Mouse (Mus musculus): Measurements from ENCODE around the gene Wdr59. TPM values are rescaled to one million over a fixed set of nuclear protein-coding genes. Genes with fewer than 3 reads are reported as not detected.

The Wdr59 gene
- polyA plus RNA-seq, 1 experiment from 2014 or later, result 2.3 TPM

- Histone ChIP-seq H3K9me3 (ENCODE audit: low read length) (no peaks in the 10 kb centered on the region), H3K4me2 (replicated peaks; ENCODE audit: low read depth, low read length) (no peak overlapping the region), H3K9ac (replicated peaks; ENCODE audit: low read depth) (no peak overlapping the region), H3K4me3 (ENCODE audit: low read depth, low read length) (no peak overlapping the region), H3K4me1 (ENCODE audit: insufficient read depth, low read depth, low read length) (peaks cover 10% of the 10 kb centered on the region), H3K27me3 (replicated peaks; ENCODE audit: insufficient read depth, low read length) (no peaks in the 10 kb centered on the region), H3K27ac (ENCODE audit: low read length) (no peak overlapping the region), H3K36me3 (ENCODE audit: insufficient read depth, low read length) (no peaks in the 10 kb centered on the region)
- no peak for DNase-seq (ENCODE audit: low spot score)
- 92% methylated on average over 9 of the region's 9 CpGs for WGBS
- no peak for ATAC-seq
- TF ChIP-seq CTCF (IDR thresholded peaks at IDR 0.05) (0 out of 2 replicates have a peak, but pooled peaks have one; percentile 10), EP300 (IDR thresholded peaks at IDR 0.05) (no peak)
These were observed 22.0 kb upstream of the Wdr59 start for GRCm38 (mm10) chr8:111543712-111544380.

DNA sequence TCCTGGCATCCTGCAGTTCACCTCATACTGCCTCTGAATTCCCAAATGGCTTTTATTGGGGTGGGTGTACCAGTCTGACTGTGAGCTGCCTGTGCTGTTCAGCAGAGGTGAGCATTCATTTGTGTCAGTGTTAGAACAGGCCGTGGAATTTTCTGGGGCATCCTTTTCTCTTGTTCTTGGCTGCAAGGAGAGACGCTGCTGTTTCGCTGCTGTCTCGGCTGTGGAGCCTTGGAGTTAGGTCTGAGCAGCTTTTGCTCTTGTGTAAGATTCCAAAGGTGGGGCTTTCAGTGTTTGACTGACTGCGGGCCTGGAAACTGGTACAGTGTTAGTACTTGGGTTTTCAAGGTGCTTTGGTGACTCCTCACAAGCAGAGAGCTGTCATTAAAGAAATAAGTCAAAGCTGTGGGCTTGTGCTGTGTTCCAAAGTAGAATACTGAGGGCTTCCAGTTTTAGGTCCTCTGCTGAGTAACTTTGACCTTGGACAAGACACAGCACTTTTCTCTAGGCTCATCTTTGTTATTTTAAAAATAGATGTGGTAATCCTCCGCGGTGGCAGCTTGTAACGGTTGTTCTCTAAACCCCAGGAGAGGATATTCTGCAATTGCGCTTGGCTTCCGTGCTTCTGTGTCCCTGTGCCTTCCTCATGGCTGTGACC, 17.7 kb upstream of the Wdr59 start:
- no peaks in the 10 kb centered on the region for H3K27me3 ChIP-seq (replicated peaks; ENCODE audit: insufficient read depth, low read length)
- no peaks in the 10 kb centered on the region for H3K9me3 ChIP-seq (ENCODE audit: low read length)
- peak overlapping the region; percentile 10 for H3K4me3 ChIP-seq (ENCODE audit: low read depth, low read length)
- 48% methylated on average over 10 of the region's 10 CpGs for WGBS
- H3K9ac ChIP-seq (replicated peaks; ENCODE audit: low read depth), result no peak overlapping the region
- H3K36me3 ChIP-seq (ENCODE audit: insufficient read depth, low read length), result no peaks in the 10 kb centered on the region
- DNase-seq (ENCODE audit: low spot score) (peak; percentile 31), ATAC-seq (no peak)
- TF ChIP-seq CTCF (IDR thresholded peaks at IDR 0.05), result no peak
- no peak for TF ChIP-seq EP300 (IDR thresholded peaks at IDR 0.05)
- peak overlapping the region; percentile 32 for H3K4me2 ChIP-seq (replicated peaks; ENCODE audit: low read depth, low read length)
- no peak overlapping the region for H3K27ac ChIP-seq (ENCODE audit: low read length)
- peaks cover 10% of the 10 kb centered on the region for H3K4me1 ChIP-seq (ENCODE audit: insufficient read depth, low read depth, low read length)

GRCm38 (mm10) chr8:111538194-111538593, 16.3 kb upstream of the Wdr59 start:
- H3K36me3 ChIP-seq (ENCODE audit: insufficient read depth, low read length), result no peaks in the 10 kb centered on the region
- H3K4me1 ChIP-seq (ENCODE audit: insufficient read depth, low read depth, low read length), result peaks cover 10% of the 10 kb centered on the region
- peak; percentile 52 for DNase-seq (ENCODE audit: low spot score)
- peak overlapping the region; percentile 91 for H3K4me2 ChIP-seq (replicated peaks; ENCODE audit: low read depth, low read length)
- peak overlapping the region; percentile 16; the same call in 1 of the 2 replicates for H3K9ac ChIP-seq (replicated peaks; ENCODE audit: low read depth)
- no peaks in the 10 kb centered on the region for H3K9me3 ChIP-seq (ENCODE audit: low read length)
- no peaks in the 10 kb centered on the region for H3K27me3 ChIP-seq (replicated peaks; ENCODE audit: insufficient read depth, low read length)
- H3K4me3 ChIP-seq (ENCODE audit: low read depth, low read length), result peak overlapping the region; percentile 85
- TF ChIP-seq CTCF (IDR thresholded peaks at IDR 0.05) (no peak), EP300 (IDR thresholded peaks at IDR 0.05) (no peak)
- peak overlapping the region; percentile 27 for H3K27ac ChIP-seq (ENCODE audit: low read length)
- 4% methylated on average over 2 of the region's 2 CpGs for WGBS
- ATAC-seq, result no peak

DNA sequence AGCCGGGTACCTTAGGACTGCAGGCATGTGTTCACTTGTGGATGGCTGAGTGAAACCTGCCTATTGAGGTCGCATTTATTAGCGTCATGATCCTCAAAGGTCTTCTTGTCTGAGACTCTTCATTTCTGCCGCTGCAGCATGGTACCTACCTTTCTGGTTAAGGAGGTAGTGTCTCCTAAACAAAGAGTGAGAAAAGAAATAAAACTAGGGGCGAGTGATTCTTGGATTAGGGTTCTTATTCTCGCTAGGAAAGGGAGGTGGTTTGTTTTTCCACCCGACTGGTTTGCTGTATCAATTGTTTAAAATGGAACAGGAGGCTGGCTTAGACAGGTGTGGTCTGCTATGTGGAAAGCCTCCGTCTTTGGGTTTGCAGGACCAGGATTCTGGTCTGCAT, 15.9 kb upstream of the Wdr59 start:
- H3K4me1 ChIP-seq (ENCODE audit: insufficient read depth, low read depth, low read length), result peaks cover 10% of the 10 kb centered on the region
- peak overlapping the region; percentile 87 for H3K9ac ChIP-seq (replicated peaks; ENCODE audit: low read depth)
- H3K36me3 ChIP-seq (ENCODE audit: insufficient read depth, low read length), result no peaks in the 10 kb centered on the region
- TF ChIP-seq EP300 (IDR thresholded peaks at IDR 0.05), result no peak
- no peak for TF ChIP-seq CTCF (IDR thresholded peaks at IDR 0.05)
- H3K4me2 ChIP-seq (replicated peaks; ENCODE audit: low read depth, low read length), result peak overlapping the region; percentile 91
- no peaks in the 10 kb centered on the region for H3K9me3 ChIP-seq (ENCODE audit: low read length)
- peak overlapping the region; percentile 85 for H3K4me3 ChIP-seq (ENCODE audit: low read depth, low read length)
- WGBS, result 6% methylated on average over 8 of the region's 8 CpGs
- peak overlapping the region; percentile 27 for H3K27ac ChIP-seq (ENCODE audit: low read length)
- no peak for DNase-seq (ENCODE audit: low spot score)
- H3K27me3 ChIP-seq (replicated peaks; ENCODE audit: insufficient read depth, low read length), result no peaks in the 10 kb centered on the region
- ATAC-seq, result no peak

DNA sequence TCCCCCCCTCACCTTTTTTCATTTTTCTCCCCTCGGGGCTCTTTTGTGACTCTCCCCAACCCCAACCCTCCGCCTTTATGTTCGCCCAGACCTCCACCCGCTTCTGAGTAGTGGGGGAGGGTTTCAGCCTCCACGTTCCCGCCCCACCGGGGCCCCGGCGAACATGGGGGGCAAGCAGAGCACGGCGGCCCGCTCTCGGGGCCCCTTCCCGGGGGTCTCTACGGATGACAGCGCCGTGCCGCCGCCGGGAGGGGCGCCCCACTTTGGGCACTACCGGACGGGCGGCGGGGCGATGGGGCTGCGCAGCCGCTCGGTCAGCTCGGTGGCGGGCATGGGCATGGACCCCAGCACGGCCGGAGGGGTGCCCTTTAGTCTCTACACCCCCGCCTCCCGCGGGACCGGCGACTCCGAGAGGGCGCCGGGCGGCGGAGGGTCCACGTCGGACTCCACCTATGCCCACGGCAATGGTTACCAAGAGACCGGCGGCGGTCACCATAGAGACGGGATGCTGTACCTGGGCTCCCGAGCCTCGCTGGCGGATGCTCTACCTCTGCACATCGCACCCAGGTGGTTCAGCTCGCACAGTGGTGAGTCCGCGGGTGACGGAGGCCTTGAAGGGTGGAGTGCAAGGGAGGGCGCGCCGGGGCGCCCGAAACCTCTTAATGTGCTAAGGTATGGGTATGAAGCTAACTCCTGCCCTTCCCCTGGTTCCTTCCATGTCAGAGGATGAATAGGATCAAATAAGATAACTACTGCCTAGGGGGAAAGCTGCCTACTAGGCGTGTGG, 15.3 kb upstream of the Wdr59 start:
- peaks cover 10% of the 10 kb centered on the region for H3K4me1 ChIP-seq (ENCODE audit: insufficient read depth, low read depth, low read length)
- H3K27ac ChIP-seq (ENCODE audit: low read length), result peak overlapping the region; percentile 93
- no peaks in the 10 kb centered on the region for H3K36me3 ChIP-seq (ENCODE audit: insufficient read depth, low read length)
- WGBS, result 2% methylated on average over 60 of the region's 64 CpGs
- no peaks in the 10 kb centered on the region for H3K27me3 ChIP-seq (replicated peaks; ENCODE audit: insufficient read depth, low read length)
- peak; percentile 34 for DNase-seq (ENCODE audit: low spot score)
- peak overlapping the region; percentile 87 for H3K9ac ChIP-seq (replicated peaks; ENCODE audit: low read depth)
- peak overlapping the region; percentile 85 for H3K4me3 ChIP-seq (ENCODE audit: low read depth, low read length)
- TF ChIP-seq EP300 (IDR thresholded peaks at IDR 0.05) (no peak), CTCF (IDR thresholded peaks at IDR 0.05) (no peak)
- H3K4me2 ChIP-seq (replicated peaks; ENCODE audit: low read depth, low read length), result peak overlapping the region; percentile 91
- H3K9me3 ChIP-seq (ENCODE audit: low read length), result no peaks in the 10 kb centered on the region
- ATAC-seq, result peak; percentile 6

Data from lung, postnatal 0 days (tissue).